Mouse (Mus musculus) lung, adult 18-20 months (tissue): Measurements from ENCODE around the gene Gabrq.
A peak's percentile ranks its signal among the peaks of the same experiment; 100 is the strongest.

Source experiments
- DNase-seq, 2 experiments: peaks; one replicate each; pipeline ENCODE4 v3.0.0; 2022; ENCODE audit warnings: mixed read lengths in 2 of 2

The Gabrq gene

GRCm38 (mm10) chrX:72824776-72825588, at the start of gene Gabrq:
Gene Gabrq (plus strand): TSS chrX:72825178.
- DNase-seq, result peak; percentile 24 to 40

GRCm38 (mm10) chrX:72788773-72789557, 36.0 kb upstream of the Gabrq start:
- peak in 1 of 2 experiments; percentile 3 for DNase-seq

- DNase-seq, result no peak
Measured at GRCm38 (mm10) chrX:72789558-72789871, 35.5 kb upstream of the Gabrq start.

GRCm38 (mm10) chrX:72819594-72819993, 5.4 kb upstream of the Gabrq start:
- DNase-seq, result peak; percentile 40 to 59

GRCm38 (mm10) chrX:72823310-72823709, 1.7 kb upstream of the Gabrq start:
- no peak for DNase-seq

- no peak for DNase-seq
Measured at GRCm38 (mm10) chrX:72825589-72825905, 569 bp downstream of the Gabrq start.
